Mouse (Mus musculus): ENCODE measurements around the gene Gps2. TPM values are rescaled to one million over a fixed set of nuclear protein-coding genes. Genes with fewer than 3 reads are reported as not detected.
A peak's percentile ranks its signal among the peaks of the same experiment; 100 is the strongest.
"Not testable (repeated sequence)": the region's sequence is repeated elsewhere in the genome, so short reads cannot be mapped to it uniquely, and the experiment has no call there.

The Gps2 gene
- polyA plus RNA-seq, 1 experiment: 104 TPM

- TF ChIP-seq CTCF (IDR thresholded peaks at IDR 0.05; ENCODE audit: extremely low read depth, insufficient read length, insufficient replicate concordance, low read depth, low read length) (0 out of 2 replicates have a peak, but pooled peaks have one; percentile 6), POLR2A (IDR thresholded peaks at IDR 0.05; ENCODE audit: low read depth, low read length) (no peak)
- Histone ChIP-seq H3K27me3 (ENCODE audit: control insufficient read depth, insufficient read depth, low read length) (no peaks in the 10 kb centered on the region), H3K4me3 (ENCODE audit: low read depth, low read length) (peak overlapping the region; percentile 95), H3K27ac (ENCODE audit: insufficient read depth, low read depth, low read length) (peak overlapping the region; percentile 93), H3K4me1 (ENCODE audit: control insufficient read depth, insufficient read depth, insufficient read length, low read length) (peaks cover 6% of the 10 kb centered on the region; the same call in 1 of the 2 replicates), H3K36me3 (ENCODE audit: control insufficient read depth, insufficient read depth, low read length) (peaks cover 31% of the 10 kb centered on the region)
- WGBS: under 1% methylated on average over 62 of the region's 65 CpGs
These were observed 6.8 kb downstream of the Gps2 start for GRCm38 (mm10) chr11:69920266-69921031.

- peaks cover 22% of the 10 kb centered on the region for H3K36me3 ChIP-seq (ENCODE audit: control insufficient read depth, insufficient read depth, low read length)
- WGBS: under 1% methylated on average over 78 of the region's 78 CpGs
- no peaks in the 10 kb centered on the region for H3K27me3 ChIP-seq (ENCODE audit: control insufficient read depth, insufficient read depth, low read length)
- peak within 1 kb of the TSS; percentile 93 for H3K27ac ChIP-seq (ENCODE audit: insufficient read depth, low read depth, low read length)
- H3K4me1 ChIP-seq (ENCODE audit: control insufficient read depth, insufficient read depth, insufficient read length, low read length): peaks cover 6% of the 10 kb centered on the region; the same call in 1 of the 2 replicates
- TF ChIP-seq POLR2A (IDR thresholded peaks at IDR 0.05; ENCODE audit: low read depth, low read length) (peak; percentile 63), CTCF (IDR thresholded peaks at IDR 0.05; ENCODE audit: extremely low read depth, insufficient read length, insufficient replicate concordance, low read depth, low read length) (peak; percentile 43; the same call in 1 of the 2 replicates)
- peak within 1 kb of the TSS; percentile 95 for H3K4me3 ChIP-seq (ENCODE audit: low read depth, low read length)
These were observed 7.7 kb downstream of the Gps2 start, which contains the start of gene Eif5a for GRCm38 (mm10) chr11:69921114-69922011. TSS of gene Eif5a (minus strand) at chr11:69921958.

GRCm38 (mm10) chr11:69922012-69922756, 8.5 kb downstream of the Gps2 start:
- TF ChIP-seq POLR2A (IDR thresholded peaks at IDR 0.05; ENCODE audit: low read depth, low read length) (no peak), CTCF (IDR thresholded peaks at IDR 0.05; ENCODE audit: extremely low read depth, insufficient read length, insufficient replicate concordance, low read depth, low read length) (no peak)
- H3K4me1 ChIP-seq (ENCODE audit: control insufficient read depth, insufficient read depth, insufficient read length, low read length): peaks cover 6% of the 10 kb centered on the region; the same call in 1 of the 2 replicates
- 2% methylated on average over 12 of the region's 12 CpGs for WGBS
- no peaks in the 10 kb centered on the region for H3K27me3 ChIP-seq (ENCODE audit: control insufficient read depth, insufficient read depth, low read length)
- H3K4me3 ChIP-seq (ENCODE audit: low read depth, low read length): peak overlapping the region; percentile 58
- peaks cover 16% of the 10 kb centered on the region for H3K36me3 ChIP-seq (ENCODE audit: control insufficient read depth, insufficient read depth, low read length)
- H3K27ac ChIP-seq (ENCODE audit: insufficient read depth, low read depth, low read length): peak overlapping the region; percentile 87

- H3K36me3 ChIP-seq (ENCODE audit: control insufficient read depth, insufficient read depth, low read length): peaks cover 11% of the 10 kb centered on the region
- no peaks in the 10 kb centered on the region for H3K27me3 ChIP-seq (ENCODE audit: control insufficient read depth, insufficient read depth, low read length)
- TF ChIP-seq POLR2A (IDR thresholded peaks at IDR 0.05; ENCODE audit: low read depth, low read length) (no peak), CTCF (IDR thresholded peaks at IDR 0.05; ENCODE audit: extremely low read depth, insufficient read length, insufficient replicate concordance, low read depth, low read length) (no peak)
- WGBS: 49% methylated on average over 3 of the region's 3 CpGs
- H3K27ac ChIP-seq (ENCODE audit: insufficient read depth, low read depth, low read length): peak overlapping the region; percentile 87
- no peak overlapping the region for H3K4me3 ChIP-seq (ENCODE audit: low read depth, low read length)
- H3K4me1 ChIP-seq (ENCODE audit: control insufficient read depth, insufficient read depth, insufficient read length, low read length): peaks cover 6% of the 10 kb centered on the region; the same call in 1 of the 2 replicates
These were observed 9.1 kb downstream of the Gps2 start for GRCm38 (mm10) chr11:69922796-69923195.

GRCm38 (mm10) chr11:69927501-69927900, 13.8 kb downstream of the Gps2 start:
- WGBS: 92% methylated on average over 2 of the region's 2 CpGs
- TF ChIP-seq POLR2A (IDR thresholded peaks at IDR 0.05; ENCODE audit: low read depth, low read length) (no peak), CTCF (IDR thresholded peaks at IDR 0.05; ENCODE audit: extremely low read depth, insufficient read length, insufficient replicate concordance, low read depth, low read length) (no peak)

GRCm38 (mm10) chr11:69929712-69930111, 16.0 kb downstream of the Gps2 start:
- TF ChIP-seq POLR2A (IDR thresholded peaks at IDR 0.05; ENCODE audit: low read depth, low read length): no peak
- no peak for TF ChIP-seq CTCF (IDR thresholded peaks at IDR 0.05; ENCODE audit: extremely low read depth, insufficient read length, insufficient replicate concordance, low read depth, low read length)
- Histone ChIP-seq H3K4me3 (ENCODE audit: low read depth, low read length) (no peak overlapping the region), H3K27ac (ENCODE audit: insufficient read depth, low read depth, low read length) (no peak overlapping the region), H3K4me1 (ENCODE audit: control insufficient read depth, insufficient read depth, insufficient read length, low read length) (no peaks in the 10 kb centered on the region), H3K36me3 (ENCODE audit: control insufficient read depth, insufficient read depth, low read length) (no peaks in the 10 kb centered on the region), H3K27me3 (ENCODE audit: control insufficient read depth, insufficient read depth, low read length) (no peaks in the 10 kb centered on the region)
- WGBS: 47% methylated on average over 4 of the region's 4 CpGs

More at GRCm38 (mm10) chr11:69927501-69927900, 13.8 kb downstream of the Gps2 start:
- no peak overlapping the region for H3K4me3 ChIP-seq (ENCODE audit: low read depth, low read length)
- no peaks in the 10 kb centered on the region for H3K27me3 ChIP-seq (ENCODE audit: control insufficient read depth, insufficient read depth, low read length)
- no peak overlapping the region for H3K27ac ChIP-seq (ENCODE audit: insufficient read depth, low read depth, low read length)
- H3K4me1 ChIP-seq (ENCODE audit: control insufficient read depth, insufficient read depth, insufficient read length, low read length): peaks cover 2% of the 10 kb centered on the region; the same call in 1 of the 2 replicates
- H3K36me3 ChIP-seq (ENCODE audit: control insufficient read depth, insufficient read depth, low read length): no peaks in the 10 kb centered on the region

GRCm38 (mm10) chr11:69930176-69930575, 16.5 kb downstream of the Gps2 start:
- WGBS: 84% methylated on average over 8 of the region's 8 CpGs
- H3K27ac ChIP-seq (ENCODE audit: insufficient read depth, low read depth, low read length); H3K27me3 ChIP-seq (ENCODE audit: control insufficient read depth, insufficient read depth, low read length); H3K4me1 ChIP-seq (ENCODE audit: control insufficient read depth, insufficient read depth, insufficient read length, low read length); H3K36me3 ChIP-seq (ENCODE audit: control insufficient read depth, insufficient read depth, low read length); H3K4me3 ChIP-seq (ENCODE audit: low read depth, low read length): not testable (repeated sequence)
